Mouse (Mus musculus) embryo, embryonic 9.5 days (tissue): Measurements from ENCODE around the gene Clca3a2.
"Not testable (repeated sequence)": the region's sequence is repeated elsewhere in the genome, so short reads cannot be mapped to it uniquely, and the experiment has no call there.

Source experiments
- DNase-seq: peaks from one replicate; pipeline ENCODE4 v3.0.0-alpha.2; 2017; ENCODE audit errors: extremely low spot score

Gene Clca3a2

GRCm38 (mm10) chr3:144747706-144748105, 71.6 kb downstream of the Clca3a2 start:
- DNase-seq, result not testable (repeated sequence)
